In the genomic region with DNA sequence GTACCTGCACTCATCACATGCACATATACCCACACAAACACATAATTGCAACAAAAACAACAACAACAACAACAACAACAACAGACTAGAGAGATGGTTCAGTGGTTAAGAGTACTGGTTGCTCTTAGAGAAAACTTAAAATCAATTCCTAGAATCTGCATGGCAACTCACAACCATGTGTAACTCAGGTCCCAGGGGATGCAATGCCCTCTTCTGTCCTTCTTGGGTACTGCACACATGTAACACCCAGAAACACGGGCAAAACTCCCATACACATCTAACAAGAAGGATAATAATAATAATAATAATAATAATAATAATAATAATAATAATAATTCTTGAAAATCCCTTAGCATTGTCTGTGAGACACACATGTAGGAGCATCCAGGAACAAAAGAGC, we compare ENCODE assay signal across 7 mouse cellular contexts. TPM values are rescaled to one million over a fixed set of nuclear protein-coding genes. Genes with fewer than 3 reads are reported as not detected.
DNase-seq lines count a peak whose midpoint lies in the region; ATAC-seq and TF ChIP-seq lines count a peak whose summit lies in the region.

No protein-coding gene starts in this region.

- peak; percentile 53 to 64; a peak in 2 of 4 replicates for ATAC-seq in hematopoietic stem cell, adult 5-6 weeks (replicated peaks in 1 of 2; ENCODE audit: insufficient read depth in 1 of 2, low FRiP score in 2 of 2, low TSS enrichment in 1 of 2, low read depth in 1 of 2, poor library complexity in 2 of 2, severe bottlenecking in 2 of 2)
- ATAC-seq in liver, postnatal 0 days: no peak

- DNase-seq in right cerebral cortex, adult 2 months (ENCODE audit: low spot score in 2 of 2): peak; percentile 74 to 82
- no peak for DNase-seq in right cerebral cortex, postnatal 25 days
- DNase-seq in adrenal gland, postnatal 14 days: peak; percentile 76
- peak; percentile 20 for DNase-seq in embryo, embryonic 11.5 days (ENCODE audit: low read depth, low spot score)
- peak; percentile 72 for DNase-seq in liver, postnatal 0 days

- H3K4me3 ChIP-seq in liver, postnatal 0 days (ENCODE audit: low read depth, low read length): no peak overlapping the region
- H3K4me3 ChIP-seq in small intestine, adult 2 months (ENCODE audit: low read depth, low read length): no peak overlapping the region

- no peak overlapping the region for H3K27ac ChIP-seq in liver, postnatal 0 days (ENCODE audit: low read depth)
- no peak overlapping the region for H3K27ac ChIP-seq in small intestine, adult 2 months (ENCODE audit: insufficient read depth, low read depth, low read length)

- no peak overlapping the region for H3K4me2 ChIP-seq in liver, postnatal 0 days (ENCODE audit: low read depth, low read length)

- no peak overlapping the region for H3K9ac ChIP-seq in liver, postnatal 0 days (replicated peaks)

- no peaks in the 10 kb centered on the region for H3K36me3 ChIP-seq in liver, postnatal 0 days (replicated peaks; ENCODE audit: insufficient read depth, low read length)
- no peaks in the 10 kb centered on the region for H3K36me3 ChIP-seq in small intestine, adult 2 months (ENCODE audit: control insufficient read depth, insufficient read depth, low read length)

- no peaks in the 10 kb centered on the region for H3K9me3 ChIP-seq in liver, postnatal 0 days (ENCODE audit: low read length)

- TF ChIP-seq EP300 in liver, postnatal 0 days (IDR thresholded peaks at IDR 0.05; ENCODE audit: low read depth): no peak

- no peak for TF ChIP-seq POLR2A in small intestine, adult 2 months (IDR thresholded peaks at IDR 0.05; ENCODE audit: low read depth, low read length)

- no peaks in the 10 kb centered on the region for H3K4me1 ChIP-seq in liver, postnatal 0 days (ENCODE audit: insufficient read depth)
- no peaks in the 10 kb centered on the region for H3K4me1 ChIP-seq in small intestine, adult 2 months (ENCODE audit: control insufficient read depth, insufficient read depth, insufficient read length, low read length)

- TF ChIP-seq CTCF in liver, postnatal 0 days (IDR thresholded peaks at IDR 0.05; ENCODE audit: low read depth): peak; percentile 88
- 0 out of 2 replicates have a peak, but pooled peaks have one; percentile 16 for TF ChIP-seq CTCF in small intestine, adult 2 months (IDR thresholded peaks at IDR 0.05; ENCODE audit: extremely low read depth, insufficient read length, insufficient replicate concordance, low read depth, low read length)

- WGBS in liver, postnatal 0 days (ENCODE audit: insufficient replicate concordance): 3% methylated on average over 1 of the region's 1 CpGs
- 13% methylated on average over 1 of the region's 1 CpGs for WGBS in small intestine, adult 2 months

- no peaks in the 10 kb centered on the region for H3K27me3 ChIP-seq in liver, postnatal 0 days (ENCODE audit: insufficient read depth, low read length)
- no peaks in the 10 kb centered on the region for H3K27me3 ChIP-seq in small intestine, adult 2 months (ENCODE audit: control insufficient read depth, insufficient read depth, low read length)

RNA-seq across cellular contexts. Expression of a gene that starts 5.7 kb away (rescaled TPM):
- 45.2 and 46.6 TPM in 2 replicates for total RNA-seq in adrenal gland, postnatal 14 days (2021)
- 52.6 and 55.5 TPM in 2 replicates for total RNA-seq in hematopoietic stem cell, adult 5-6 weeks (2017)
- 24.7 and 25.8 TPM in 2 replicates for polyA plus RNA-seq in liver, postnatal 0 days (2015; fragmentation: Nextera tagmentation; extraction: Ambion mirVana)
- polyA plus RNA-seq in small intestine, adult 2 months (2012; rRNA removed): 12.4 and 19.7 TPM in 2 replicates

RNA-seq across cellular contexts. Expression of a gene that starts 23.6 kb away (rescaled TPM):
- total RNA-seq in adrenal gland, postnatal 14 days (2021): 2.0 and 5.0 TPM in 2 replicates
- not detected in 2 replicates for total RNA-seq in hematopoietic stem cell, adult 5-6 weeks (2017)
- polyA plus RNA-seq in liver, postnatal 0 days (2015; fragmentation: Nextera tagmentation; extraction: Ambion mirVana): 2.1 and 2.6 TPM in 2 replicates
- polyA plus RNA-seq in small intestine, adult 2 months (2012; rRNA removed): 316 and 353 TPM in 2 replicates

RNA-seq across cellular contexts. Expression of a gene that starts 53.6 kb away (rescaled TPM):
- total RNA-seq in adrenal gland, postnatal 14 days (2021): 49.9 and 61.8 TPM in 2 replicates
- total RNA-seq in hematopoietic stem cell, adult 5-6 weeks (2017): 13.4 and 20.4 TPM in 2 replicates
- 7.9 and 8.5 TPM in 2 replicates for polyA plus RNA-seq in liver, postnatal 0 days (2015; fragmentation: Nextera tagmentation; extraction: Ambion mirVana)
- polyA plus RNA-seq in small intestine, adult 2 months (2012; rRNA removed): 9.0 and 15.4 TPM in 2 replicates
